Mouse (Mus musculus) adrenal gland, adult (tissue): Measurements from ENCODE around the gene Luzp1.

Experiments used
- DNase-seq, 2 experiments: peaks; one replicate each; pipeline ENCODE4 v3.0.0; 2022 to 2023; ENCODE audit warnings: low spot score in 1 of 2; ENCODE audit not compliant: inconsistent age in 2 of 2

The Luzp1 gene

DNA sequence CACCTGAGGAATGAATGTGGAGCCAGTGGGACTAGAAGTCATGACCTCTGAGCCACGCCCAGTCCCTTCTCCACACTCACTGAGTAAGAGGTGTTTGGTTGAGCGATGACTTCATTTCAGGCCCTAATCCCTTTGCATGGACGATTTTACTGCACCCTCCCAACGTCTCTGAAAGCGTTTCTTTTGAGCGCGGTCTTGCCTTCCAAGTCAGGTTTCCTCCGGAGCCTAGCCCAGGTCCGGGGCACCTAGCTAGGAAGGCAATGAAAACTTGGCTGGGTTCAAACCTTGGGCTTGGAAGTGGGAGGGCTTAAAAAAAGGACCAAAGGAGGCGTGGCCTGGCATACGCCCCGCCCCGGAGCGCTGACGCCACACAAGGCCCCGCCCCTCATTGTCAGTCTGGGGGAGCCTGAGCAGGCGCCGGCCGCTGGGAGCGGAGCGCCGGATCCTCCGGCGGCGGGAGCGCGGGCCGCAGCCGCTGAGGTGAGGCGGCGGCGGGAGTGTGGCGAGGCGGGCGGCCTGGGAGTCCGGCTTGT is at the start of gene Luzp1:
Gene Luzp1, plus strand, starts transcription at position 391 of the 533 bp plus-strand sequence.
- DNase-seq: peak; percentile 95 to 99

DNA sequence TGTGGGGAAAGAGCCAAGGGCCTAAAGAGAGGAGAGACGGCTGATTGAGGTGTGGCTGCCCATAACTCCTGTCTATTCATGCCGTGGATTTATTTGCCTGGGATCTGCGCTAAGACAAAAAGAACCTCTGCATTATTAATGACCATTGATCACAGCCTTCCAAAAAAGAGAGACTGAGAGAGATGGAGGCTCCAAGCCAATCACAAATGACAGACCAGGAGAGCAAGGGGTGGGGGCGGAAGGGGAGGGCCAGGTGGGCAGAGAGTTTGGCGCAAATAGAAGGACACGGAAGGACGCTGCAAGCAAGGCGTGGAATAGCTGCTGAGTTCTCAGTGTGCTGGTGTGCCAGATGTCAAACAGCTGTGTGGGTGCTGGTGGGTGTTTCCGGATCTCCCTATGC is 46.3 kb upstream of the Luzp1 start, which contains the start of gene Htr1d:
Gene Htr1d, plus strand, starts transcription at position 301 of the 400 bp plus-strand sequence.
- DNase-seq: no peak

DNA sequence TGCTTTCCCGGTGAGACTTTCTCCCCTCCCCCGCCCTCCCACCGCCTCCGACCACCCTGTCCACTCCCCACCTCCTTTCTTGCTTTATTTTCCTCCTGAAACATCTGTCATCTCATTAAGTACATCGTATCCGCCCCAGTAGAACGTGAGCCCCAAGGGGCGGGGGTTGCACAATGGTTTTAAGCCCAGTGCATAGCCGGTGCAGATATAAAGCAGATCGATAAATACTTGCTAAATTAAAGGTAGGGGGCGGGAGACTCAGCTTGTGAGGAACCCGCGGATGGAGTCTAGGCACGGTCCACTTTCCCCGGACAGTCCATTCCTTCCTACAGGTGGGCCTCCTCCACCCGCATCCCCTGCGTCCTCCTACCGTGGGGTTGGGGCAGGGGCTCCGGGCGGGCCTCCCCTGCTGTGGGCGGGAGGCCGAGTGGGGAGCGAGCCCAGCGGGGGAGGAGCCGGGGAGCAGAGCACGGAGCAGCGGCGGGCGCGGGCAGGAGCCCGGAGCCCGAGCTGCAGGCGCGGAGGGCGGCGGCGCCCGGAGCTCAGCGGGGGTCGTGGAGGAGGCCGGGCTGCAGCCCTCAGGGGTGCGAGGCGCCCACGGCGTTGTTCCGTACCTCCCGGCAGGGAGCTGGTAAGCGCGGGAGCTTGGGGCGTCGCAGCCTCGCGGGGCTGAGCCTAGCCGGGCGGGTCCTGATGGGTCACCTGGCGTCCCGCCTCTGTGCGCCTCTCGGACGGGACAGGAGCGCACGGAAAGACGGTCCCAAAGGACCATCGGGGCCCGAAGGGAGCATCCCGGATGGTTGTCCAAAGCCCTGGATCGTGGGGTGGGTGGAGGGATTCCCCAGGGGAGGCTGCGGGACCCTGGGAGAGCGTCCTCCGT is 45.2 kb upstream of the Luzp1 start:
- peak in 1 of 2 experiments; percentile 33 for DNase-seq

DNA sequence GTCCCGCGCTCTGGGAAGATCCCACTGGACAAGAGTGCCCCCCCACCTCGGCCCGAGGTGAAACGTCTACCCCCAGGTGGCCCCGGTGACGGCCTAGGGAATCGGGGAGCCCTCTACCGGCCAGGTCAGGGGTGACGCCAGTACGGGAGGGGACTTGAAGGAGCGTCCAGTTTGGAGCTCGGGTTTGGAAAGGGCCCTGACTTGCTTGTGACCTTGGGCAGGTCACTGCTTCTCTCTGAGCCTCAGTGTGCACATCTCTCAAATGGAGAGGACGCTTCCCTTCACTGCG is 44.6 kb upstream of the Luzp1 start:
- peak in 1 of 2 experiments; percentile 55 for DNase-seq

DNA sequence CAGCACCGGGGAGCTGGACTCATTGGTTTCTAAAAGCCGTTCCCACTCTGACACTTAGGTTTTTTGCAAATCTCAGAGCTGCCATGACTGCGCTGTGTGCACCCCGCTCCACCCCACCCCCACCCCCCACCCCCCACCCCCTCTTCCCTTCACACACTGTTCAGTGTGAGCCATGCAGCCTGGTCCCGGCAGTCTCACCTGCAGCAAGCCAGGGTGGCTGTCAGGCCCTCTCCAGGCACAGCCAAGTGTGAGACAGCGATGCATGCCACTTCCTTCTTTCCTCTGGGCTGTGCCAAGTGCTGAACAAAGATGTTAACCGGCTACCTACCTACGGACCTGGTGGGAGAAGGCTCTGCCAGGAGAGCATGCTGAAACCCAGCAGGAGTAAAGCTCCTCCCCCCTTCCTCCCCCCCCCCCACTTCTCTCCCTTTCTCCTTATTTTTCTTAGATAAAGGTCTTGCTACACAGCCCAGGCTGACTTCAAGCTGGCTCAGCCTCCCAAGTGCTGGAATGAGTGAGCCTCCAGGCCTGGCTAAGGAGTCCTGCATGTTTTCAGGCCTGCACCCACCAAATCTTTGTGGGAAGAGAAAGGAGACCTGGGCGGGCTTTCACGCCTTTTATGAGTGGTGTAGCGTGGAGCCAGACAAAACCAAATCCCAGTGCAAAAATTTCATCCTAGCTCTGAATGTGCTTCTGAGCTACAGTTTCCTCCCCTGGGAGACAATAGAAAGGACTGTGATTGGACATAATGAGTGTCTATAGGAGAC is 38.8 kb upstream of the Luzp1 start:
- DNase-seq: no peak

DNA sequence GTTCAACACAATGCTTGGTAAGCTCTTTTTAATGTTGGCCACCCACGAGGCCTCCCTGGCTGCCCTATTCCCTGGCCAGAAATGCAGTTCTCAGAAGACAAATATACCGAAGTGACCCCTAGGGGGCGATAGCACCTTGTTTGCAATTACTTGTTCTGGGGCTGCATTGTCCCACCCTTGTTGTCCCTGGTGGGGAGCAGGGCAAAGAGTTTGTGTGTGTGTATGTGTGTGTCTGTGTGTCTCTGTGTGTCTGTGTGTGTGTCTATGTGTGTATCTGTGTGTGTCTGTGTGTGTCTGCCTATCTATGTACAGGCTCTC is 38.2 kb upstream of the Luzp1 start:
- DNase-seq: peak; percentile 38 to 81

DNA sequence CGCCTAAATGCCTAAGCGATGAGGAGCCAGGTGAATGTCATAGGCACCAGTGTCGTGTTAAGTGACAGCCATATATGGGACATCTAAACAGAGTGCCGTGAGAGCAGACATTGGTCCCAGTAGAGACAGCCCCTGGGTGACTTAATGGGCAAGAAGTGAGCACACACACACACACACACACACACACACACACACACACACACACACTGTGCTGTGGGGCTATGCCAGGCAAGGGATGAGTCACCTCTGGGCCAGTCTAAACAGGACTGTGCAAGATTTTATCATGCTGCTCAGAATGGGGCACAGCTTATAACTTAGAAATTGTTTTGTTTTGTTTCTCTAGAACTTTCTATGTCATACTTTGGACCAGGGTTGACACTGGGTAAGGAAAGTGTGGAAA is 35.5 kb upstream of the Luzp1 start:
- DNase-seq: peak; percentile 63 to 79

DNA sequence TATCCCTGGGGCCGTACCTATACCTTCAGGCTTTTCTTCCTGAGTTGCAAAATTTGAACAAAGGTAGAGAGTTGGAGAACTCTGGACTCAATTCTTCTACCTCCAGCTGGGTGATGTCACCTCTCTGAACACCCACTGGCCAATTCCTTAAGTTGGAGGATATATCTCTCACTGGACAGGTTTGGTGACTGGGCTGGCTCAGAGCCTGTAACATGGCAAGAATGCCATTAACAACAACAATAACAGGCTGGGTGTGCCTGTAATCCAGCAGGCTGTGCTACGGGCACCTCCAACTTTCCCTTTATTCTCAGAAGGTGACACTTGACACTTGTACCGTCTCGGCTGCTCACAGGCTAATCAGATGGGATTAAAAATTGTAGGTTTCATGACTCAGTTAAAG is 30.5 kb upstream of the Luzp1 start:
- no peak for DNase-seq

DNA sequence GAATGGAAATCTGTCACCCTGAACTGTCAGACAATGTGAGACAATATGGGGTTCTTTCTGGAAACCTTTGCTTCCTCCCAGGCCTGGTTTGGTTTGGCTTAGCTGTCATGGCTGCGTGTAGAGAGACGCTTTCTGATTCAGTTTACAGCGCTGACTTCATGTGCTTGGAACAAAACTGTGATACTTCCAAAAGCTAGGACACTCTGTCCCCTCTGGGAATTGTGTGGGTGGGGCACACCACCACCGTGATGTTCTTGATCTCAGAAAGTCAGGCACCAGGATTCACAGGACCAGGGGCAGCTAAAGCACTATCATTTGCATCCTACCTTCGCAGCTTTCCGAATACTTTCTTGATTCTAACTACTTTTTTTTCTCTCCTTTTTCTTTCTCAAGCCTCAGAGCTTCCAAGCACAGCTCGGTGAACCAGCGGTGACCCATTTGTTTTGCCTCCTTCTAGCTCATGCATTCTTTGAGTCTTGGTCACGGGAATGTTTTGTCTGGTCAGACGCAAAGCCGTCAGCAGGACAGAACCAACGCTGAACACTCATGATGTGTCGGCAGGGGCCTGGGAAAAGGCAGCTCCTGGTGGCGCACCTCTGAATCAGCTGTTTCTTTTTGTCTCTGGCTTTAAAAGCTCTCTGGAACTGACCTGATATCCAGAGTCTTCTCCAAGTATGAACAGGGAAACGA is 28.1 kb upstream of the Luzp1 start:
- DNase-seq: no peak

DNA sequence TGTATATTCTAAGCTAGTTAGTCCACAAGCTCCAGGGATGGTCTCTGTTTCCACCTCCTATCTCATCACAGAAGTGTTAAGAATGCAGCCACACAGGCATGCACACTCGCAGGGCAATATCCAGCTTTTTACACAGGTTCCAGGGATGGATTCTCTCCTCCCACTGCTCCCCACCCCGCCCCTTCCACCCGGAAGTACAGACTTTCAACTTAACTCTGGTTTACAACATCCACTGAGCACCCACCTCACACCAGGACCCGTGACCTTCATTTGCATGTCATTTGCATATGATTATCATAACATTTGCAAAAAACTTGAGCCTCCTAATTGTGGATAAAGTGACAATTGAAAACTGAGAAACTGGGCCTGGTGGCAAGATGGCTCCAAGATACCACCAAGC is 25.0 kb upstream of the Luzp1 start:
- no peak for DNase-seq

DNA sequence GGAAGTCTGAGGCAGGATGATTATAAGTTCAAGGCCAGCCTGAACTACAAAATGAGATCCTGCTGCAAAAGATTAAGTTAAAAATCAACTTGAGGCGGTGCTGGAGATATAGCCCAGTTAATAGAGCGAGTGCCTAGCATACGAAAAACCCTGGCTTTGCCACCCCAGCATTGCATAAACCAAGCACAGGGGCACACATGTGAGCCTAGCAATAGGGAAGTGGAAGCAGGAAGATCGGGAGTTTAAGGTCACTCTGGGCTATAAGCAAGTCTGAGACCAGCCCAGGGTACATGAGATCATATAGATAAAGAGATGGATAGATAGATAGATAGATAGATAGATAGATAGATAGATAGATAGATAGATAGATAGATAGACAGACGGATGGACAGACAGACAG is 19.8 kb upstream of the Luzp1 start:
- no peak for DNase-seq

DNA sequence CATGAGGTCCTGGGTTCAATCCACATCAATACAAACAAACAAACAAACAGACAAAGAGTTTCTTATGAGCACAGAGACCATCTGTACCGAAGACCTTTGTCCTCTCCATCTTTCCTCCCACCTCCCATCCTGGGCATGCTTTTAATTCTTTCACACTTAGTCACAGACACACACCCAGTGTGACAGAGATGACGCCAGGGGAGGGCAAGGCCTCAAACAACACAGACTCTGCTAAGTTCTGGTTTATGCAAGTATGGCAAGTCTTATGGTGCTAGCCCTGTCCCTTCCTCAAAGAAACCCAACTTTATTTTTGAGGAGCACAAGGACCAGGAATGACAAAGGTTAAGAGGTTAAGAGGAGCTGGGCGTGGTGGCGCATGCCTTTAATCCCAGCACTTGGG is 19.3 kb upstream of the Luzp1 start:
- no peak for DNase-seq

DNA sequence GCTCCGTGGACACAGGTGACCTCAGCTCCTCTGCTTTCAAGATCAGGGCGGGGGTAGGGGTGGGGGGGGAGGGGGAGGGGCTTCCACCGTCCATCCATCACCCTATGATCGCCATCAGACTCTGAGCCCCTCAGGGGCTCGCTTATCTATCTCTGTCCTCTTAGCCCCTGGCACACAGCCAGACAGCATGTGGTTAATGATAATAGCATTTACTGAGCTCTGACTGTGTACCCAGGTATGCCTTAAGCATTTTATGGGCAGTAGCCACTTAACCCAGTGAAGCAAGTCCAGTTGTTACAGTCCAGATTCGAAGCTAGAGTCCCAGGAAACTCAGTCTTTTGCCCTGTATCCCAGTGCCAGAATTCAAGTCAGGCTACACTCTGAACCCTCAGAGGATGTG is 18.0 kb upstream of the Luzp1 start:
- no peak for DNase-seq

DNA sequence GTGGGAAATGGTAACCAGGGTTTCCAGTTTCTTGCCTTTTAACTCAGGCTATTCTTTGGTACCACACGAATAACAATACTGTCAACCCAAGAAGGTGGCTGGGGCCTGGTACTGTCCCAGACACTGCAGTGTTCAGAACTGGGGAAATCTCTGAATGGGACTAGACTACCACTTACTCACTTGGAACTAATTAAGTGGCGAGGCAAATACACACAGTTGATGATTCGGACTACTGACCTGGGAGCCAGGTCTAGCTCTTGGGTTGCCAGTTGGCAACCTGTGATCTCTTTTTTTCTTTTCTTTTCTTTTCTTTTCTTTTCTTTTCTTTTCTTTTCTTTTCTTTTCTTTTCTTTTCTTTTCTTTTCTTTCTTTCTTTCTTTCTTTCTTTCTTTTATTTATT is 17.3 kb upstream of the Luzp1 start:
- no peak for DNase-seq

DNA sequence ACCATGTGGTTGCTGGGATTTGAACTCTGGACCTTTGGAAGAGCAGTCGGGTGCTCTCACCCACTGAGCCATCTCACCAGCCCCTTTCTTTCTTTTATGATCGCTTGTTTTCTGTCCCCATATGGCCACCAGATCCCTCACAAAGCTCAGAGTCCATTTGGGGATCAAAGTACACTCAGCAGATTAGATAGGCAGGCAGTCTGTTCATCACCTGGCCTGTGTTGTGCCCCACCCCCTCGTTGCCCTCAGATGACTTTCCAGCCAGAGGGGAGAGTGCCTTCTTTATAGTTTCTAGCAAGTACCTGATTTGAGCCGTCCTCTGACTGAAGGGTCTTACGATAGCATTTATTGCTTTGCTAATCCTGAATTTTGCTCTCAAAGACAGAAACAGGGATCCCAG is 16.8 kb upstream of the Luzp1 start:
- no peak for DNase-seq

DNA sequence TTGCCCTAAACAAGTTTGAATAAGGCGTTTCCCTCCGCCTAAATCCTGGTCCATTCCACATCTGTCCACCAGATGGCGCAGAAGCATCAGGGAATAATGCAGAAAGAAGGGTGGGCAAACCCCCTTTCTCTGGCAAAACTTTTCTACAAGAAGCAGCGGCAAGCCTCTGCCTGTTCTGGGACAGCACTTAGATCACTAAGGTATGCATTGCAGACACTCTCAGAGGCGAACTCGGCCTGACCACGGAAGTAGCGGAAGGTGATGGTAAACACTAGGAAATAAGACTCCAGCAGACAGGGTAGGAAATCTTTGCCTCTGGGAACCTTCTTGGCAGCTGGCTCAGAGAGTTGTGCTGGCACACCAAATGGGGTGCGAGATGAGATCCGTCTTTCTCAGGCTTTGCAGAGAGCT is 14.7 kb upstream of the Luzp1 start:
- DNase-seq: peak; percentile 66 to 93

DNA sequence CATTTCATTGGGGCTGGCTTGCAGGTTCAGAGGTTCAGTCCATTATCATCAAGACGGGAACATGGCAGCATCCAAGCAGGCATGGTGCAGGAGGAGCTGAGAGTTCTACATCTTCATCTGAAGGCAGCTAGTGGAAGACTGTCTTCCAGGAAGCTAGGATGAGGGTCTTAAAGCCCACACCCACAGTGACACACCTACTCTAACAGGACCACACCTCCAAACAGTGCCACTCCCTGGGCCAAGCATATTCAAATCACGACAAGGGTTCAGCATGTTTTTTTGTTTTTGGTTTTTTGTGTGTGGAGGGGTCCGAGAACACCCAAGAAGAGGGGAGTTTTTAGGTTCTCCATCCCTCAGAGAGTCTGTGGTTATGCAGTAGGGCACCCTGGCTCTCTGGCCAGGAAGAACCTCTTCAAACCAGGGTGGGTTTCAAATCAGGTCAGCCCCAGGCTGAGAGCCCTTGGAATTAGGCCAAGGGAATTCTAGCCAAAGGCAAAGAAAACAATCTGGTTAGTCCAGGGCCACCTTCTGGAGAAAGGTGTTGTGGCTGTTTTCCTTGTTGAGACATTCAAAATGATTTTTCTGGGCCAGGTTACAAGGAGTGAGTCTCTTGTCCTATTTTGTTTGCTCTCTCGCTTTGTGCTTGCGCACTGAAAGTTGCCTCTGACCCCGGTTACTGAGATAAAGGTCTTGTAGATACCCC is 12.9 kb upstream of the Luzp1 start:
- DNase-seq: no peak

DNA sequence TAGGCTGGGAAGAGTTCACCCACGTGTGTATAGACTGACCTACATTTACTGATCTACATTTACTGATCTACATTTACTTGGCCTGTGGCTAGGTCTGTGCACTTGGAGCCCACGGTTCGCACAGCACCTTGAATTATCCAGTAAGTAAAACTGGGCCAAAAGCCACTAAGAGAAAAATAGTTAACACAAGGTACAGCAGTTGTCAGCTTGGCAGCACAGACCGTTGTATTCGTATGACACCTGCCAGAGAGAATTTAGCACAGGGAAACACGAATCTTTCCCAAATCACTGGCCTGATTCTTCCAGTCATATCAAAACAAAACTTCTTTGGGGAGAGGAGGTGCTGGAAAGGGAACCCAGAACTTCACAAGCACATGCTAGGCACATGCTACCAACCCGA is 11.3 kb upstream of the Luzp1 start:
- DNase-seq: no peak

DNA sequence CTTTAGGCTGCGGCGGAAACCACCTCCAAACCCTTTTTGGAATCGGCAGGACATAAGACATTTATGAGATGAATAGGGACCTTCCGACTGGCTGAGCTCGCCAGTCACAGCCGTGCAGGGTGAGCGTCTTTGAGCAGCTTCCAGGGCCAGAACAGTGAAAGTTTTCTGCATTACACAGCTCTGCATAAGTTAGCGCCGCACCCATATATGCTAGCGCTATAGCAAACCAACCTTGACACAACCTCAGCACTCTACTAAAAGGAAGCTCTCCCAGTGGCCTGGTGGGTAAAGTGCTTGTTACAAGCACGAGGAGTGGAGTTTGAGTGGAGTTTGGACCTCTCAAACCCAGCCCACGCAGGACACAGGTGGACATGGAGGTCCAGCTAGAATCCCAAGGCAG is 10.4 kb upstream of the Luzp1 start:
- DNase-seq: no peak

DNA sequence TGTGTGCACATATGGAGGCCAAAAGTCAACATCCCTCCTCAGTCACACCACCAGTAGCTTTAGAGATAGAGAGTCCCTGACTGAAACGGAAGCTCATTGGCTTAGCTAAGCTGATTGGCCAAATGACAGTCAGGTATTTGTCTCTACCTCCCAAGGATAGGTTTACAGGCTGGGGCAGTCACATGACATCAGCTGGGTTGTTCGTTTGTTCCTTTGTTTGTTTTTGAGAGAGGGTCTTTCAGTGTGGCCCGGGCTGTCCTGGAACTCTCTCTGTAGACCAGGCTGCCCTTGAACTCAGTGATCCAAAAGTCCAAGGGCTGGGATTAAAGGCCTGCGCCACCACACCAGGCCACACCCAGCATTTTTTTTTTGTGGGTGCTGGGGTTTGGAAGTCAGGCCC is 8.4 kb upstream of the Luzp1 start:
- DNase-seq: no peak

DNA sequence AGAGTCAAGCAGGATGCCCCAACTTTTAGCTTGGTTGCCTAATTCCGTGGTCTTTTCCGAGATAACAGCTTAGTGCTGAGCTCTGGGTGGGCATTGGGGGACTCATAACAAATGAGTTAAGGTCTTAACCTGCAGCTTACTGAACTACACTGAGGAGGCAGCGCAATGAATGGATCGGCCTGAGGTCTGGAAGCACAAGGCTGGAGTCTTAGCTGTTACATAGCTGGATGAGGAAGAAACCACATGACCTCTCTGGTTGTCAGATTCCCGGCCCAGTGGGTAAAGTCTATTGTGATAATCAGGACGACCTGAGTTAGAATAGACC is 7.8 kb upstream of the Luzp1 start:
- DNase-seq: no peak
